Mouse (Mus musculus) ES-E14 (cell line): ENCODE results near the gene Ctc1.

Experiments used
- CHD2 ChIP-seq: IDR thresholded peaks from 2 replicates; pipeline ENCODE4 v1.6.1; 2014; ENCODE audit warnings: mild to moderate bottlenecking, low read depth, low read length, inconsistent platforms
- HCFC1 ChIP-seq: IDR thresholded peaks from 2 replicates; pipeline ENCODE4 v1.6.1; 2012; ENCODE audit warnings: low read length, inconsistent platforms, borderline replicate concordance; ENCODE audit not compliant: insufficient read depth
- MAFK ChIP-seq: IDR thresholded peaks from 2 replicates; pipeline ENCODE4 v1.6.1; 2014; ENCODE audit warnings: mild to moderate bottlenecking, low read depth, low read length, inconsistent platforms; ENCODE audit not compliant: insufficient read depth
- ZC3H11A ChIP-seq: IDR thresholded peaks from 2 replicates; pipeline ENCODE4 v1.6.1; 2012; ENCODE audit warnings: low read depth, mild to moderate bottlenecking, inconsistent platforms, low read length, borderline replicate concordance
- ZNF384 ChIP-seq: IDR thresholded peaks from 2 replicates; pipeline ENCODE4 v1.6.1; 2012; ENCODE audit warnings: low read depth, low read length, inconsistent platforms

DNA sequence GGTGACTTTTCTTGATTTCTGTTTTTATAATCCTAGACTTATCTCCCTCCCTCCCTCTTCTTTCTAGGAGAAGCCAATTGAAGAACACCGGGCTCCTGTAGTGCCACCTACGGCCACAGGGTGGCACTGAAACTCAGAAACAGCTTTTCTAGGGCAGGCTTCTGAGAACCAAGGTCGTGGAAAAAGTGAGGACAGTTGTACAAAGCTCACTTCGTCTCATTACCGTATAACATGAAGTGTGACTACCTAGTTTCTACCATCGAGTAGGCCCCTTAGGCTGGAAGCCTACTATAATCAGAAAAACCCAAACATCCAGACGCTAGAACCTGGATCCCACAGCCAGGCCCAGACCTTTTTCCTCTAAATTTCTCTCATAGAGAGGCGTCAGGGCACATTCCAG is 51.2 kb downstream of the Ctc1 start:
- no peak for TF ChIP-seq ZC3H11A
- no peak for TF ChIP-seq ZNF384
- TF ChIP-seq MAFK = no peak
- TF ChIP-seq CHD2 = no peak
- no peak for TF ChIP-seq HCFC1
